Mouse (Mus musculus) left cerebral cortex, adult 2 months (tissue): ENCODE measurements at regions not wholly inside any gene's neighbourhood (a gene's known extent, or its start where the extent isn't known, plus 50 kb on each side); places are given as distances from the start of the nearest gene placed in this dataset.

ENCODE experiments used
- DNase-seq, 2 experiments: peaks; one replicate each; pipeline ENCODE4 v3.0.0; 2021 to 2022; ENCODE audit warnings: low spot score in 2 of 2, mixed read lengths in 1 of 2; ENCODE audit errors: extremely low spot score in 1 of 2
- H3K27ac ChIP-seq: fragments of 200-600 bp; 2 replicates; pipeline ENCODE4 v1.8.1; 2022
- H3K4me3 ChIP-seq: fragments of 200-600 bp; 2 replicates; pipeline ENCODE4 v1.8.1; 2022
- CTCF ChIP-seq: fragments of 200-600 bp; IDR thresholded peaks from 2 replicates; pipeline ENCODE4 v1.8.1; 2022; ENCODE audit warnings: antibody characterized with exemption, mild to moderate bottlenecking, moderate library complexity
- intact Hi-C: fragments of 180-260 bp; cut with DNase I; formaldehyde crosslinking; loops from one replicate; pipeline ENCODE4 v1.15.1; 2025

DNA sequence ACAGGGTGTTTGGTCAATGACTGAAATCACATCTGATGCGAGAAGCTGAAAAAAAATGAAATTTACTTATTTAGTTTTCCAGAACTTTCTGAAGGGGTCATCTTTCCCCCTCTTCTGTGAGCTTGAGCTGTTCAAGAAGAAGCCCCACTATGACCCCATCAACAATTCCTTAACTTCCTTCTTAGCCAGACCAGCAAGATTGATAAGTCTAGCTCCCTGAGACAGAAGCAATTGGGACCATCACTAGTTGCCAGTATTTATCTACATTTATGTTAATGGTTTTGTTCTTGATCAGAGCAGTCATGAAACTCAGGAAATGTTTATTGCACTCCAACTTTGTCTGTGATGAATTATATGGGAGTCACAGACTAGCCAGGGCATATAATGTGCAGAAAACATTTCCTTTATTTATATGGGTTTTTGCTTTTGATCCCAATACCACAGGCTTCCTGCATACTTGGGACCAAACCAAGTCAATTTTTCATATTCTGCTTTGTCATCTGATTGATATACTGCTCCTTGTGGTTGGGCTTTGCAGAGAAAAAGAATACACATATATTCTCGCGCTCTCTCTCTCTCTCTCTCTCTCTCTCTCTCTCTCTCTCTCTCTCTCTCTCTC lies 645.5 kb upstream of the Cdh11 start:
- intact Hi-C loops = no loop called here
- Histone ChIP-seq H3K27ac (no peak overlapping the region), H3K4me3 (no peak overlapping the region)
- TF ChIP-seq CTCF = no peak
- no peak for DNase-seq

DNA sequence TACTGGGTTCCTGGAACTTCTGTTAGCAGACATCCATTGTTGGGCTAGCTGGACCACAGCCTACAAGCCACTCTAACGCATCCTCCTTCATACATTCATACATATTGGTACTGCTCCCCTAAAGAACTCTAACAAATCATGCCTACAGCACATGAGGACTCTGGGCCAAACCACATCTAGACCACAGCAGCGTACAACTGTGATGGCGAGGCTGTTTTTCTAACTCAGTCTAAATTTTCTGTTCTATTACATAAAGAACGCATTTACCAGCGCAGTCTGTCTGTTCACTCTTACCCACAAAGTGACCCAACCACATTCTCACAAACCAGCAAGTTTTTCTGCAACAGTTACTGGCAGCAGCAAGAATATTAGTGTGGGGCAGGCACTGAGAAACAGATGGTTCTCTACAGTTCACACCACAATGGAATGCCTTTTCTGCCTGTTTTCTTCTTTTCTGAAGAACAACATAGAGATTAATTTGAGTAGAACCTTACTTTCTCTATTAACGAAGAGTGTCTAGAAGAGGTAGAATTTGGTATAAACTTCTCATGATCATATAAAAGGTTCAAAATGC lies 648.2 kb upstream of the Cdh11 start:
- intact Hi-C loops = no loop called here
- no peak overlapping the region for H3K4me3 ChIP-seq
- no peak for DNase-seq
- H3K27ac ChIP-seq = no peak overlapping the region
- TF ChIP-seq CTCF = no peak

DNA sequence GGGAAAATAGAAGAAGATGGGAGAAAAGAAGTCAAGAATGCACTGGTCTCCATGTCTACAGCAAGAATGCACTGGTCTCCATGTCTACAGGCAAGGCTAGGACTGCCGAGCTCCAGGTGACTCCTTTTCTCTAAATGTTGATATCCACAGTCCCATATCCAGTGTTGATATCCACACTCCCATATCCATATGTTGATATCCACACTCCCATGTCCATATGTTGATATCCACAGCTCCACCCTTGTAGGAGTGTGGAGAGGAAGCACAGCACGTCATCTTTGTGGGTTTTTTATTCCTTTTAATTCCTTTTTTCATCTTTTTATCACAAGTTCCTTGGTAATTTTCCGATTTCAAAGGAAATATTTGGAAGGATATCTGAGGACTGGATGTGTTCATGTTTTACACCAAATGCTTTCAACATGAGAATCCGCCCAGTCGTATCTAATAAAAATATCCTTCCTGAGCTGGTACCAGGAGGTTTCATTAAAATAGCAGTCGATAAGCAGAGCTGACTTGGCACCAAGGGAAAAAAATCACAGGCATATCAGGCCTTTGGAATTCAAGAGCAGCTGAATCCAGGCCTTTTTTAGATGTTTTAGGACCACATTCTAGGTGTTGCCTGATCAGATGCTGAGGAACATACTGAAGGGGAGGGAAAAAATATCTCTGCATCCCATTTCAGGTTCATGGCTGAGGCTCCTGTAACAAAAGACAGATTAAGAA lies 653.7 kb upstream of the Cdh11 start:
- TF ChIP-seq CTCF = no peak
- intact Hi-C loops = no loop called here
- Histone ChIP-seq H3K27ac (peak overlapping the region; percentile 57; the same call in 1 of the 2 replicates), H3K4me3 (no peak overlapping the region)
- DNase-seq = no peak

DNA sequence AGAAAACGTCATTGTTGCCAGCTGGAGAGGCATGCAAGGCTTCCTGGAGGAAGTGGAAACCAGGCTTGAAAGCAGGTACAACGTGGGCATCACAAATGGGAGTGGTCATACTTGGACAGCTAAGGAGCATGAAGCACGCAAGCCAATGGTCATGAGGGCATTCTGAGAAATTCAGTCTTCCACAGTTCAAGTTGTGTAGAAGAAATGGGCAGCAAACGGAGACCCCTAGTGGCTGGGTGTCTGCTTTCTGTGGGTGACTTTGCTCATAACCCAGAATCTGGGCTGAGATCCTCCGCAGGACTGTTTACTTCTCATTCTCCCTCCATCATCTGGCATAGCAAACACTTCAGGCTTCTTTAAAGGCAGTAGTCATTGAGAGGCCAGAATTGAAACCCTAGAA lies 655.7 kb upstream of the Cdh11 start:
- peak; percentile 56 for TF ChIP-seq CTCF
- H3K27ac ChIP-seq = no peak overlapping the region
- no peak overlapping the region for H3K4me3 ChIP-seq
- intact Hi-C loops = loop anchor here (10.0 kb wide), 2 partner anchors 584 to 656 kb away; partner anchors contain the start of gene Cdh11
- no peak for DNase-seq

DNA sequence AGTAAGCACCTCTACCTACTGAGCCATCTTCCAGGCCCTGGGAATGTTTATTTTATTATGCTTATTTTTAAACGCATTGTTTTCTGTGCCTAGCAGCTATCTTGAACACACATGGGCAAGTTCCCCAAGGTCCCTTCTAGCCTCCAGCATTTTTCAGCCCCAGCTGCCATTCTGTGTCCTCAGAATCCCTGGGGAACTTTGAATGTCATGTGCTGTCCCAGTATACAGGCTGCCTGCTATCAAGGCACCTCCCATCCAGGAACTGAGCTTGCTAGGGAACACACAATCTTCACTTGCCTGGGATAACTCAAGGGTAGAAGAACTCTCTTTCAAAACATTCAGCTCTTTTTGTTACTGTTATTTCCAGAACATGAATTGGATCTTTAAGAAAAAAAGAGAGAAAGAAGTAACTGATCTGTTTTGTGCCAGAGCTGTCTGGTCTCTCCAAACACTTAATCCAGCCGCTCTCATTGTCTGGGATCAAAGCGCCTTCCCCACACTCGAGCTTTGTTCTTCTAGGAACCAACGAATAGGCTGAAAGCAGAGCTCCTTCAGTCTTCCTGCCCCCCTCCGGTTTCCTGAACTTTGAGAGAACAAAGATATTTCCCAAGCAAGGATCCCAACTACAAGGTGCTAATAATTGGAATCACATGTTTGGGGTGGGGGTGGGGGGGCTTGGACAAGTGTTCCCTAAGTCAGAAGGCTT lies 657.1 kb upstream of the Cdh11 start:
- no peak overlapping the region for H3K27ac ChIP-seq
- intact Hi-C loops = loop anchor here (10.0 kb wide), 2 partner anchors 582 to 658 kb away; partner anchors contain the start of gene Cdh11
- TF ChIP-seq CTCF = no peak
- H3K4me3 ChIP-seq = no peak overlapping the region
- no peak for DNase-seq

DNA sequence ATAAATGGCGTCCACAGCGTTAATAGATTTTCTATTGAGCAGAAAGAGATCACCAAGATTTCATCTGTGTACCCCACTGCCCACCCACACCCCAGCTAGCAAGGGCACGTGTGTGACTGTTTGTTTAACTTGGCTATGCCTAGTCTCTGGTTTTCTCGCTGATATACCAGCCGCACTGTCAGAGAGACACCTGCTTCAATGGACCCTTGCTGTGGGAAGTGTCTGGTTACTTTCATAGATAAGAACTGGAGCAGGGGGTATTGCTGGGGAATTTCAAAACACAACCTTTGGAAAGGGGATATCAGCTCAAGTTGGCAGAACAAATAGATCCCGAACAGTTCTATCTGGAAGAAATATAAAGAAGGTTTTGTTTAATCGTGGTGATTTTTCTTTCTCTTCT lies 656.8 kb upstream of the Cdh5 start:
- intact Hi-C loops = loop anchor here (10.0 kb wide), 2 partner anchors 580 to 660 kb away; partner anchors contain the start of gene Cdh11
- H3K4me3 ChIP-seq = no peak overlapping the region
- TF ChIP-seq CTCF = no peak
- no peak for DNase-seq
- no peak overlapping the region for H3K27ac ChIP-seq

DNA sequence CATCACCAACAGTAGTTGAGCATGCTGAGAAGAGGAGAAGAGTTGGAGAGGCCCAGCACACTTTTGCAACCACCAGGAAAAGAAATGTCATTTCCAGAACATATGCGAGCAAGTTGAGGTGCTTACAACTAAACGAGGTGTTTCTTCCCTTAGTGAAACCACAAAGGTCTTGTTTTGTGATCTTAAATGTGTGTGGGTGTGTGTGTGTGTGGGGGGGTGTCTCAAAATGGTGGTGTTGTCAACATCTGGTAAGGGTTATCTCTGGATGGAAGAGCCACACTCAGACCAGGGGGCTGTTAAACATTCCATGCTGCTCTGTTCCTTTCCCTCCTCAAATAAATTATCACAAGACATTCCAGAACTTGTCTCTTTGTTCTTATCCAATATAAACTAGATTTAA lies 656.0 kb upstream of the Cdh5 start:
- intact Hi-C loops = loop anchor here (10.0 kb wide), 2 partner anchors 579 to 661 kb away; partner anchors contain the start of gene Cdh11
- no peak for TF ChIP-seq CTCF
- Histone ChIP-seq H3K27ac (no peak overlapping the region), H3K4me3 (no peak overlapping the region)
- no peak for DNase-seq

DNA sequence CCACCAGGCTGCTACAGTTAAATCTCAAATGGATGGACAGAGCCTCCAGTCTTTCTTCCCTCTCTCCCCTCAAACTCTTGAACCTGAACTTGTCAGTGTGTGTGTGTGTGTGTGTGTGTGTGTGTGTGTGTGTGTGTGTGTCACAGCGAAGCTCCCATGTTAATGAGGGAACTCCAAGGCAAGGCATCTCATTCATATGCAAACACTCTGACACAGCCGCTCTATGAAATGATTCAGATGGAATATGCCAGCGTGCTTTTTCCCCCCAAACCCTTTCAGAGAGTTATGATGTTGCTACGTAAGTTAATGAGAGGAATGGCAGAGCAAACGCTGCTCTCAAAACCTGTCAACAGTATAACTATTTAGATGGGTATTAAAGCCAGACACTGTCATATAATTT lies 653.5 kb upstream of the Cdh5 start:
- no peak for DNase-seq
- TF ChIP-seq CTCF = no peak
- no peak overlapping the region for H3K4me3 ChIP-seq
- intact Hi-C loops = loop anchor here (10.0 kb wide), 2 partner anchors 577 to 663 kb away; partner anchors contain the start of gene Cdh11
- H3K27ac ChIP-seq = no peak overlapping the region

DNA sequence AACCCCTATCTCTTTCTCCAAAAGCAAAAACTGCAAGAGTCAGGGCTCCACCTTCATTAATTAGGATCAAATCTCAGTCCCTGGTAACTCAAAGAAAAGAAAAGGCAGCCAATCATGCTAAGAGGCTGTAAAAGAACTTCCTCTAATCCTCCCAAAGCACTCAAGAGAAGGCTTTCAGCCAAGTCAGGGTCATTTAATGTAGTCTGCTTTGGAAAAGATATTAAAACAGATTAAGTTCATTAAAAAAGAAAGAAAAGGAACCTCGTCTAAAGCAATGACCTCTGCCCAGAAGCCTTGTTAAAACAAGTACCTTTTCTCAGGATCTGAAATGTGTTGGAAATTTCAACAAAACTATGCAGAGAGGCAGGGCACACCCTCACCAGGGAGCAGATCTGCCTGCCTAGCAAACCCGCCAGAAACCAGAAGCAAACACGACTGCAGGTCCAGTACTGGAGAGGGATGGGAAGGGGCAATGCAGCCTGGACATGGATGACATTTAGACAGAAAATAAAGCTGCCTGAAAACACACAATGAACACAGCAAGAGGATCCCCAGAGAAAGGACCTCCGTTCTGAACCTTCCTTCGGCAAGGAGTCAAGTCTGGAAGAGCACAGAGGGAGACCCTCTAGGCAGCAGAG lies 649.9 kb upstream of the Cdh5 start:
- Histone ChIP-seq H3K4me3 (no peak overlapping the region), H3K27ac (no peak overlapping the region)
- no peak for DNase-seq
- no peak for TF ChIP-seq CTCF
- intact Hi-C loops = no loop called here

DNA sequence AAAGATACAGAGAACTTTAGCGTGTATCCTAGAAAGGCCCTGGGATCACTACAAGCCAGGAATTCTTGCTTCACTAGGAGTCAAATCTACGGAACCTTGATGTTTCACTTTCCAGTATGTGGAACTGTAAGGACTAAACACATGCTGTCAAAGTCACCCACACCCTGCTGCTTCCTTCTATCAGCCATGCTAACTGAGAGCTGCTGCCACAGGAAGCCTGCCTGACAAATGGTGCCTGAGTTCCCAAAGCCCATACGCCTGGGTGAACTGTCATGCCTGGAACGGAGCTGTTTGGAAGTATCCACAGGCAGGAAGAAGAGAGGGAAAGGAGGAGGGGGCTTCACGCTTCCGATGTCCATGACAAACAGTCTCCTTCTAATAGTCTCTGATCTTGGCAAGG lies 644.2 kb upstream of the Cdh5 start:
- no peak for DNase-seq
- no peak for TF ChIP-seq CTCF
- intact Hi-C loops = no loop called here
- Histone ChIP-seq H3K27ac (no peak overlapping the region), H3K4me3 (no peak overlapping the region)

DNA sequence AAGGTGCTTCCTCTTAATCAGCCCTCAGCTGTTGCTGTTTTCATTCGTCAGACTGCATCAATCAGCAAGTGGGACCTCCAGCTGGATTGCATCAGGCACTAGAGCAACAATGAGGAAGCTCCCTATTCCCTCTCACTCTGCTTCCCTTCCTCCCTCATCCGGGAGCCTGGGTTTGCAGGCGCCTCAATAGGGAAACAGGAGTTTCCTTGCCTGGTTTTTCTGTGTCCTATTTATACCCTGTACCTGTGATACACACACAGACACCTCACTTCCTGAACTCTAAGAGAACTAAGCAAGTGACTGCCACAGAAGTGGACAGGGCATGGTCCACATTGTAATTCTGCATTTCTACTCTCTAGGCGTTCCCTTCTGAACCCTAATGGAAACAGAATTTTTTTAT lies 637.9 kb upstream of the Cdh5 start:
- Histone ChIP-seq H3K27ac (no peak overlapping the region), H3K4me3 (no peak overlapping the region)
- DNase-seq = no peak
- intact Hi-C loops = no loop called here
- TF ChIP-seq CTCF = no peak
